Mouse (Mus musculus) spleen, adult 2 months (tissue): ENCODE results near the gene Epx. TPM values are rescaled to one million over a fixed set of nuclear protein-coding genes. Genes with fewer than 3 reads are reported as not detected.
A peak's percentile ranks its signal among the peaks of the same experiment; 100 is the strongest.

Experiments used
- DNase-seq, 2 experiments: peaks; one replicate each; pipeline versions ENCODE4 v3.0.0 to v3.0.0-alpha.2; 2012 to 2021; ENCODE audit warnings: low spot score in 2 of 2, low read depth in 1 of 2
- H3K27ac ChIP-seq: fragments of 200-500 bp; 2 replicates; pipeline ENCODE4 v1.5.1; 2012; ENCODE audit warnings: low read length, inconsistent platforms; ENCODE audit not compliant: insufficient read depth
- H3K27me3 ChIP-seq: fragments of 200-500 bp; 2 replicates; pipeline ENCODE4 v1.6.1; 2012; ENCODE audit warnings: mild to moderate bottlenecking, moderate library complexity, low read length, inconsistent platforms; ENCODE audit not compliant: control insufficient read depth, insufficient read depth
- H3K36me3 ChIP-seq: fragments of 200-500 bp; 2 replicates; pipeline ENCODE4 v1.6.1; 2012; ENCODE audit warnings: mild to moderate bottlenecking, low read length, inconsistent platforms; ENCODE audit not compliant: control insufficient read depth, insufficient read depth
- H3K4me1 ChIP-seq: fragments of 200-500 bp; 2 replicates; pipeline ENCODE4 v1.6.1; 2011; ENCODE audit warnings: inconsistent platforms; ENCODE audit not compliant: control insufficient read depth, insufficient read depth, insufficient read length
- H3K4me3 ChIP-seq: fragments of 200-500 bp; 2 replicates; pipeline ENCODE4 v1.5.1; 2011; ENCODE audit warnings: mild to moderate bottlenecking, inconsistent platforms; ENCODE audit not compliant: insufficient read depth, insufficient read length; ENCODE audit errors: extremely low read depth
- CTCF ChIP-seq: fragments of 200-500 bp; IDR thresholded peaks from 2 replicates; pipeline ENCODE4 v1.5.1; 2011; ENCODE audit warnings: mild to moderate bottlenecking, inconsistent platforms; ENCODE audit not compliant: insufficient read depth, insufficient read length, insufficient replicate concordance; ENCODE audit errors: extremely low read depth
- POLR2A ChIP-seq: fragments of 200-500 bp; IDR thresholded peaks from 2 replicates; pipeline ENCODE4 v1.6.1; 2011; ENCODE audit warnings: low read depth, low read length, inconsistent platforms
- WGBS: fragments of 180-500 bp; shearing (Covaris S2); methylation state at CpG from one replicate; pipeline ENCODE4 v1.1.7; 2018; 5-methylcytosine and 5-hydroxymethylcytosine counted together
- polyA plus RNA-seq: library from polyadenylated mRNA; depleted of rRNA; stranded (reverse); fragments of >200 nt; gene quantifications from 2 replicates; pipeline ENCODE4 v1.2.3, GENCODE M21; 2012

Epx gene
- polyA plus RNA-seq, 1 experiment, result 2.5 TPM

DNA sequence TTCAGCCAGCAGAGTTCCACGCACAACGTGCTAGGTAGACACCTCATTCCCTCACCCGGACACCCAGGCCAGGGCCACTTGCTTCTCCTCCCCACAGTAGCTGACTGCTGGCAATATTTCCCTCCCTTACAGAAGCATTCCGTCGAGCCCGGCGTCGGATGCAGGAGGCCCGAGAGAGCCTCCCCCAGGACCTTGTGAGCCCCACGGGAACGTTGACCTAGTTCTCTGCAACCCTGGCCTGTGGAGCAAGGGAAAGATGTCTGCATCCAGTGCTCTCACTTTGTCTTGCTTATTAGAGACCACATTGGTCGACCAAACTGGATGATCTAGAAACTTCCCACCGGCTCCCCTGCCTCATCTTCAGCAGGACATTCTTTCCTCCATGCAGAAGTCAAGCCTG, 12.5 kb downstream of the Epx start:
- Histone ChIP-seq H3K27me3 (no peaks in the 10 kb centered on the region), H3K27ac (no peak overlapping the region), H3K36me3 (peaks cover 16% of the 10 kb centered on the region), H3K4me3 (no peak overlapping the region), H3K4me1 (no peaks in the 10 kb centered on the region)
- 93% methylated on average over 13 of the region's 13 CpGs for WGBS
- no peak for DNase-seq
- TF ChIP-seq CTCF, result no peak
- TF ChIP-seq POLR2A, result no peak

DNA sequence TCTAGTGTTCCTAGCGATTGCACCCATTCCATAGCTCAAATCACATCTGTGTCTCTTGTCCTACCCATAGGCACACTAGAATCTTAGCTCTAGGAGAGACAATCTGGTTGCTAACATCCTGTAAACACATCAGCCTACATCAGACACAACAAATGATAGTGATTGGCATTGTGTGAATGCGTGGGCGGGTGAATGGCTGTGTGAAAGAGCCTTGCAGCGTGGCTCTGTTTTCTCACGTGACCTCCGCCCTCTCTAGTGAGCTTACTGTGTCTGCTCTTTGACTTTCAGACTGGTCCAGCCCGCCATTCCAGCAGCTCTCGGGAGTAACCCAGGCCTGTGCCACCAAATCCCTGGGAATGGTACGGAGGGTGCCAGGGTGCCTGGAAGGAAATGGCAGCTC, 14.9 kb downstream of the Epx start:
- Histone ChIP-seq H3K4me1 (no peaks in the 10 kb centered on the region), H3K27me3 (no peaks in the 10 kb centered on the region), H3K4me3 (no peak overlapping the region), H3K27ac (no peak overlapping the region), H3K36me3 (peaks cover 19% of the 10 kb centered on the region)
- no peak for DNase-seq
- 83% methylated on average over 9 of the region's 9 CpGs for WGBS
- no peak for TF ChIP-seq CTCF
- TF ChIP-seq POLR2A, result no peak

- 96% methylated on average over 11 of the region's 11 CpGs for WGBS
Observed at GRCm38 (mm10) chr11:87859273-87859672, 16.1 kb downstream of the Epx start.

DNA sequence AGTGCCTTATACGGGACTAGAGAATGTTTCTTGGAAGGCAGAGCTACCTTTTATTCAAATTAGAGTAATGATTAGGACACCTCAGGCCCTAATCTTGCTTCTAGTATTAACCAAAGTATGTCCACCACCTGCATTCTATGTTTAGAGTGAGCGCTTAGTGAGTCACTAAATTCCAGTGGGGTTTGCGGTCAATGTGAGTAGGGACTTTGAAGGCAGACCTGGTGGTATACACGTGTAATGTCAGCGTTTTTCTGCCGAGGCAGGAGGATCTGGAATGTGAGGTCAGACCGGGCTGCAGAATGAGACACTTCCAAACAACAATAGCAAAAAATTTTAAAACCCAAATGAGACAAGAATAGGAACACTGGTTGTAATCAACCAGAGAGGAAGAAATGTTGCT, 20.8 kb downstream of the Epx start:
- Histone ChIP-seq H3K27me3 (no peaks in the 10 kb centered on the region), H3K27ac (no peak overlapping the region), H3K4me1 (peaks cover 6% of the 10 kb centered on the region; the same call in 1 of the 2 replicates), H3K4me3 (no peak overlapping the region), H3K36me3 (peaks cover 12% of the 10 kb centered on the region)
- WGBS, result 90% methylated on average over 7 of the region's 7 CpGs
- TF ChIP-seq POLR2A (no peak), CTCF (no peak)
- no peak for DNase-seq

More at GRCm38 (mm10) chr11:87859273-87859672, 16.1 kb downstream of the Epx start:
- DNase-seq, result no peak
- no peaks in the 10 kb centered on the region for H3K27me3 ChIP-seq
- no peak overlapping the region for H3K4me3 ChIP-seq
- peaks cover 19% of the 10 kb centered on the region for H3K36me3 ChIP-seq
- TF ChIP-seq POLR2A (no peak), CTCF (no peak)
- H3K4me1 ChIP-seq, result no peaks in the 10 kb centered on the region
- no peak overlapping the region for H3K27ac ChIP-seq

DNA sequence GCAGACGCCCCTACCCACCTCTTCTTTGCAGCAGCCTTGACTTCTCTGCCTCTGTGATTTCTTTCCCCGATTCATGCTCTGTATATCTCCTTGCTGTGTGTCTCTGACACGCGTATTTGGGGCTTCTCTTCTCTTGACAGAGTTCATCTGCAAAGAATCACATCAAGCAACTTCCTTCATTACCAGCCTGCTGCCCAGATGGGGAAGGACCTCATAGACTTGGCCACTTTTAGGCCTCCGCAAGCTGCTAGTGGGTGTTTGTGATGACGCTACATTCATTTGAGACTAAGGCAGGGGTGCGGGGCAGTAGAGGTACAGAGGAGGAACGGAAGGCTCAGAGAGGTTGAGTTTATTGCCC, 21.8 kb downstream of the Epx start:
- Histone ChIP-seq H3K4me1 (peaks cover 6% of the 10 kb centered on the region; the same call in 1 of the 2 replicates), H3K4me3 (peak overlapping the region; percentile 70), H3K36me3 (peaks cover 9% of the 10 kb centered on the region), H3K27ac (peak overlapping the region; percentile 54; the same call in 1 of the 2 replicates), H3K27me3 (no peaks in the 10 kb centered on the region)
- TF ChIP-seq POLR2A (no peak), CTCF (no peak)
- WGBS, result 37% methylated on average over 8 of the region's 8 CpGs
- DNase-seq, result no peak

DNA sequence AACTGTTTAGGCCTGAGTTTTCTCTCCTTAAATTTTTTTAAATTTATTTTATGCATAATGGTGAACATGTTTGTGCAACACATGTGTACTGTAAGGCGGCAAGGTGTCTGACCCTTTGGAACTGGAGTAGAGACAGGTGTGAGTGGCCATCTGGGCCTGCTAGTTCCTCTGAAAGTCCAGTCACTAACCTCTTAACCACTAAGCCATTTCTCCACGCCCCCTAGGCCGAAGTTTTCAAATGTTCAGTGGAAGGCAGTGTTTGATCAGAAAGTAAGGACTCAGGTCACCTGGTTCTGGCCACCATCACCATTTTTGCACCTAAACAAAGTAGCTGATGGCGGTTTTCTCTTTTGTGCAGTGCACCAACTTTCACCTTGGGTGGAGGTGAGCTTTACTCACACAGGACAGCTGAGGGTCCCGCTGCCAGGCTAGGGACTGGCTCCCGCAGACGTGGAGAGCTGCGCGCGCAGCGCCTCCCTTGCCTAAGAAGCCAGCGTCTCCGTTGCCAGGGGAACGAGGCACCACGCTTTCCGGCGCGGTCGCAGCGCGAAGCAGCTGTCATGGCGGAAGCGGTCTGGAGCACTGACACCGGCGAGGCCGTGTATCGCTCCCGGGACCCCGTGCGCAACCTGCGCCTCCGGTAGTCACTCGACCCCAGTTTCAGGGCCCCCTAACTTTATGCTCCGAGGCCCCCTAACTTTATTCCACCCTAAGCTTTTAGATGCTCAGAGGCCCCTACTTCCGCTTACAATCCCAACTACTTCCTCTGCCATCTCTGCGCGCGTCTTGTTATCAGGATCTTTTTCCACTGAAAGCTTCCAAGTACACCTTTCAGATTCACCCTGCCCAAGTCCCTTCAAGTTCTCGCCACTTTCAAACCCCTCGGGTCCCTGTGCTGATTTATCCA, 22.4 kb downstream of the Epx start, which contains the start of gene Mks1:
Gene Mks1, plus strand, starts transcription at position 526 of the 907 bp plus-strand sequence.
- Histone ChIP-seq H3K4me3 (peak within 1 kb of the TSS; percentile 70), H3K4me1 (peaks cover 6% of the 10 kb centered on the region; the same call in 1 of the 2 replicates), H3K36me3 (peaks cover 5% of the 10 kb centered on the region), H3K27me3 (no peaks in the 10 kb centered on the region), H3K27ac (peak within 1 kb of the TSS; percentile 54; the same call in 1 of the 2 replicates)
- DNase-seq, result peak; percentile 79 to 90
- no peak for TF ChIP-seq CTCF
- TF ChIP-seq POLR2A, result peak; percentile 44; the same call in 1 of the 2 replicates
- WGBS, result 3% methylated on average over 40 of the region's 40 CpGs

DNA sequence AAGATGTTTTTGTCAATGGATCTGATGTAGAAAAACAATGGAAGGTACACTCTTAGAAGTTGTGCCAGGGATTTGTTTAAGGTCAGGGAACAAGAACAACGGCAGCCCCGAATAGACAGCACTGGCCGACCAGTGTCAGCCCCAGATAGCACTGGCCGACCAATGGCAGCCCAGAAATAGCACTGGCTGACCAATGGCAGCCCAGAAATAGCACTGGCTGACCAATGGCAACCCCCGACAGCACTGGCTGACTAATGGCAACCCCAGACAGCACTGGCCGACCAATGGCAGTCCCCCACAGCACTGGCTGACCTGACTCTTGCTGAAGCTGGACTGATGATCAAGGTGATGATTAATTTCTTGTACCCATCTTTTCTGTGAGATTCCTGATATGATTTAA, 27.5 kb downstream of the Epx start:
- no peak overlapping the region for H3K27ac ChIP-seq
- H3K27me3 ChIP-seq, result no peaks in the 10 kb centered on the region
- no peak overlapping the region for H3K4me3 ChIP-seq
- TF ChIP-seq CTCF, result no peak
- no peak for TF ChIP-seq POLR2A
- H3K36me3 ChIP-seq, result no peaks in the 10 kb centered on the region
- peaks cover 3% of the 10 kb centered on the region; the same call in 1 of the 2 replicates for H3K4me1 ChIP-seq
- WGBS, result 89% methylated on average over 6 of the region's 6 CpGs
- no peak for DNase-seq
